In the genomic region with DNA sequence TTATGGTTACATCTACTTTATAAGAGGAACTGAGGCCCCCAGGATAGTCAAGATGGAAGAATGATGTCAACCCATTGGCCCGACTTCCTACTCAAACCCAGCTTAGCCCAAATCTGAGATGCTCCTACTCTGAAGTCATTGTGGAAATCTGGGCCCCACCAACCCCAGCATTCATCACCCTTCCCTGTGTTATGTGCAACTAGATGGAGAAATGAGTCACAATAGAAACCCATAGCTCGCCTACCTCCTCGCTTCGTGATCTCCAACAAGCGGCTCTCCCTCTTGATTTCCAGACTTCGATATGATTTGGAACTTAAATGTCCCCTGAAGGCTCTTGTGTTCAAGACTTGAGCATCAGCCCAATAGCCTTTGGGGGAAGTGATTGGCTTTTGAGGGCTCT, we compare ENCODE assay signal across 29 mouse cellular contexts.
"Had no signal": no experiment of that assay in that cellular context is flagged by ENCODE, and none has a peak within 500 bp of the region (broad histone marks: within the 10 kb centered on the region; RNA-seq: fewer than 3 reads in every experiment).

No protein-coding gene starts in this region.

- H3K4me1 ChIP-seq: limb, embryonic 12.5 days; limb, embryonic 13.5 days; limb, embryonic 15.5 days; liver, embryonic 12.5 days; liver, embryonic 13.5 days; liver, embryonic 15.5 days; lung, embryonic 15.5 days; megakaryocyte, embryonic 14.5 days; midbrain, embryonic 12.5 days; midbrain, embryonic 13.5 days; midbrain, embryonic 15.5 days had no signal

- H3K27ac ChIP-seq: limb, embryonic 10.5 days; limb, embryonic 12.5 days; limb, embryonic 13.5 days; limb, embryonic 15.5 days; liver, embryonic 12.5 days; liver, embryonic 13.5 days; liver, embryonic 14.5 days; liver, embryonic 15.5 days; lung, embryonic 15.5 days; macrophage; midbrain, embryonic 10.5 days; midbrain, embryonic 12.5 days; midbrain, embryonic 13.5 days; midbrain, embryonic 15.5 days had no signal

- H3K4me3 ChIP-seq: limb, embryonic 10.5 days; limb, embryonic 12.5 days; limb, embryonic 13.5 days; limb, embryonic 15.5 days; liver, embryonic 12.5 days; liver, embryonic 13.5 days; liver, embryonic 15.5 days; lung, embryonic 15.5 days; megakaryocyte, embryonic 14.5 days; midbrain, embryonic 10.5 days; midbrain, embryonic 12.5 days; midbrain, embryonic 13.5 days; midbrain, embryonic 15.5 days; myocyte had no signal

- DNase-seq: left cerebral cortex, postnatal 4 days; liver; liver, embryonic 13.5 days; liver, postnatal 0 days; lung, adult 18-20 months; lung, adult 2 months; lung, embryonic 14.5 days; lung, postnatal 10 days; lung, postnatal 14 days; lung, postnatal 36 days; lung, postnatal 4 days; midbrain, embryonic 14.5 days had no signal

- ATAC-seq: liver, embryonic 12.5 days; liver, postnatal 0 days; lung, postnatal 0 days; midbrain, embryonic 13.5 days; midbrain, embryonic 15.5 days; midbrain, embryonic 16.5 days had no signal
